Mouse (Mus musculus): Measurements from ENCODE around the gene Dusp3.

Dusp3 gene

DNA sequence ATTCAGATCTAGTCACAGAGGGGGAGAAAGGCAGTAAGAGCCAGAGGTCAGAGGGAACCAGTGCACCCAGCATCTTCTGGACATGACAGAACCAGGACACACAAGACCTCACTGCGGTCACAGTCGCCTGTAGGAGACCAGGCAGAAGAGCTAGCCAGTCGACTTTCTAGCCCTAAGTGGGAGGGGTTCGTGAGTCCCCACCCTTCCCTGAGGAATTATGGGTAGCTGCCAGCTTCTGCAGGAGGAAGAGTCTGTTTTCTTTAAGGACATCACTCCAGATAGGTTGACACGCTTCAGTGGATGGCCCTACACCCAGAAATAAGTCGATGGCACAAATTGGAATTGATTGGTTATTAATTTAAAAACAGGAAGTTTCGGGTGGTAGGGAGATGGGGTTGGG, 50.4 kb downstream of the Dusp3 start:
- peak; percentile 59 for DNase-seq (ENCODE audit: low read depth, low spot score)

DNA sequence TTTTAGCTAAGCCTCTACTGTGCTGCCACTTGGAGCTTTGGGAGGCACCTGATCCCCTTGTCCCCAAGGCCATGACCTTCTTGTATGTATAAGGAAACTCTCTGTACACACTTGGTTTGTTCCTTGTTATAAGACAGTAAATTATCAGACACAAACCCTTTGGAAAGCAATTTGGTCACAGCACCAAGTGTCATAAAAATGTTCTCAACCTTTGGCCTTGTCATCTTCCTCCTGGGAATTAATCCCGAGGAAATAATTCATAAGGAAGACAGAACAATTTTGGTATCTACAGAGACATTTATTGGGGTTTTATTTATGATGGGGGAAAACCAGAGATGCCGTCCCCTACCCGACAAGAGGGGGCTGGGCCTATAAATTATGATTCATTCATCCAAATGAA, 51.1 kb downstream of the Dusp3 start:
- no peak for DNase-seq (ENCODE audit: low read depth, low spot score)

DNA sequence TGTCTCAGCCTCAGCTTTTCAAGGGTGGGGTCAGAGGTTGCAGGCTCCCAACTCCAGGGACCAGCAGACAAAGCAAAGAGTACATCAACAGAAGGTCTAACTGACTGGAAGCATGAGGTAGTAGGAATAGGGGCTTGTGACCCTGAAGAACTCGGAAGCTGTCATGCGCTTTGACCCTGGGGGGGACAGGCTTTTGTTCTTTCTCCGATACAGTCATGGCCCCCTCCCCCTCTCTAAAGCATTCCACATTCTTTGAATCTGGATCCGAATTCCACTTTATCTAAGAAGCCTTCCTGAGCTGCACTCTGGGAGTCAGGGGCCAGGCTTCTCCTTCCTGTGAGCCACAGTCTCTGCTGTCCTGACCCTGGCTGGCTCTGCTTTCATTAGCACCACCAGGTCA, 54.8 kb downstream of the Dusp3 start:
- peak; percentile 58 for DNase-seq (ENCODE audit: low read depth, low spot score)

DNA sequence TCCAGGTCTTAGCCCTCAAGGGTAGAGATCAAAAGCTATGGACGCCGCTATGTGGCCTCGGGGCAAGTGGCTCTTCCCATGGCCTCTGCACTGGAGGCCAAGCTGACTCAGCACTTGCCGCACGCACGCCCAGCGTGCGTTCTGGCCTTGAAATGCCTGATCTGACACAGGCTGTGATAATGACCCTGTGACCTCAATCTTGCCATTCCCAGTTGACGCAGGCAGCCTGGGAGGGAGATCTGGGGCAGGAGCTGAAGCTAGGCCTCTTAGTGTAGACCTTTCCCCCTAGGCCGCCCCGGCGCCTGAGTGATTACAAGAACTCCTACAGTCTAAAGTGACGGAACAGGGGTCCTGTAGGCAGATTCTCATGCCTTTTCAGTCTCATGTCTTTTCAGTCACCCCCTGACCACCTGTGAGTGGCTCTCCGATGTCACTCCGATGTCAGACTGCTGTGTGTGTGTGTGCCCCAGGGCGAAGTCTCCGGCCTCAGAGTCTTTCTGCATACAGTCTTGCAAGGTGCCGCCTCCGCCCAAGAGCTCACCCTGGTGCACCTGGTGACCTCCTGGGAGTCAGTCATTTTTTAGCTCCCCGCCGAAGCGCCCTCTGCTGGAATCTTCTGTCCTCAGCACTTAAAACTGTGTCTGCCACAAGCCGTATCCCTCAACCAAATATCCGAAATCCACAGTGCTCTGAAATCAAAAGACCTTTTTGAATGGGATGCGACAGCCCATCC, 58.6 kb downstream of the Dusp3 start:
- DNase-seq (ENCODE audit: low read depth, low spot score) = peak; percentile 94

DNA sequence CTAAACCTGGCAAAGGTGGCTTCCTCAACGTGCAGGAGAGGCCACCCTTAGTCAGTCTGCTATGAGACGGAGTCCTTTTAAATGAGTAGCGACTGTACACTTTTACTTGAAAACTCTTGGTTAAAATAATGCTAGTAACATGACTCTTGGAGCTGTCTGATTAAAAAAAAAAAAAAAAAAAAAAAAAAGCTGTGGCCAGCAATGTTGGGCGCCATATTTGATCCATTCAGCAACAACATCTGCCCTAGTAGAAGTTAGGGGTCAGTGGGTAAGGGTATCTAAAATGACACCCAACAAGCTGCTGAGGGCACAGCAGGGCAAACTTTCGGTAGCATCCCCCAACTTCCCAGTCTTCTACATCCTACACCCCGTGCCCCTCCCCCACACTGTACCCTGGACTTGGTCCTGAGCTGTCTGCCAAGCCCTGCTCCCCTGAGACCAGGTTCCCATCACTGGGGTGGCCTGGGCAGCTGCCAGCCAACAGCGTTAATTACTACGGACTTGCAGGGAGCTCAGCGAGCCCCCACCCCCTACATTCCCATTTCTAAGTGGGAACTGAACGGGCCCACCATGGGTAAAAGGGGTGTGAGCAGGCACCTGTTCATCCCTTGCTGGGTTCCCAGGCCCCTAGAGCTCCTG, 59.7 kb downstream of the Dusp3 start:
- DNase-seq (ENCODE audit: low read depth, low spot score) = no peak

DNA sequence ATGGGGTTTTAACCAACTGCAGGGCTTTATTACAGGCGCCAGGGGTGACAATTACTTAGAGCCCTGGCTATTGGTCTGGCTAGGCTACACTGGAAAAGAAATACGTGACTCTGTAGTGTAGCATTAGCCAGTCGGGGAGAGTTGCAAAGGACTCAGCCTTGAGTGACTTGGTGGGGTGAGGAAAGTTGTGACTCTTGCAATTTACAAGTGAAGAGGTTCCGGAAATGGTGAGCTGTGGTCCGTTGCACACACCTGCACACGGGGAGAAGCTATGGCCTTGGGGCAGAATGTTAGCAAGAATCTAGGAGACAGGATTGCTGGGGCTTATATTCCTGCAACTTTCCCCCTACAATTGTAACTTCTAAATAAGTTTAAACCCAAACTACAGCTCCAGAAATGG, 61.2 kb downstream of the Dusp3 start:
- DNase-seq (ENCODE audit: low read depth, low spot score) = peak; percentile 85

DNA sequence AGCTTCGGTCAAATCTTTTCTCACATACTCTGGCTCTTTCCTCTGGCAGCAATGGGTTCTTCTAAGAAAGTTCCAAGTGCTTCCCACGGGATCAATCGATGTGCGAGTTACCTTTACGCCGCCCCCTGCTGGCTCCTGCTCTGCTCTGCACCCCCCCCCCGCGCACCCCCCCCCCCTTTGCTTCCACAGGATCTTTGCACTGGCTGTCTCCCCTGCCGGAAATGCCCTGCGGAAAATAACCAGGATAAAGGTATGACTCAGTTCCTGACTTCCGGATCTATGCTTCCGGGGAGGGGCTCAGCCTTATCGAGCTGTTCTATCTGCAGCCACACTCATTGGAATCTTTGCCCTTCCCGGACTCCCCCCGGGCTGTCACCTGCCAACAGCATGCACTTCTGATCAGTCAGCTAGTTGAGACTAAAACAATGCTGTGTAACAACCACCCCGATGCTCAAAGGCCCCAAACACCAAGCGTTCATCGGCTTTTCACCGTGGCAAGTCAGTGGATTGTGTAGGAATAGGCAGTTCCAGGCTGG, 62.3 kb downstream of the Dusp3 start:
- peak; percentile 76 for DNase-seq (ENCODE audit: low read depth, low spot score)

DNA sequence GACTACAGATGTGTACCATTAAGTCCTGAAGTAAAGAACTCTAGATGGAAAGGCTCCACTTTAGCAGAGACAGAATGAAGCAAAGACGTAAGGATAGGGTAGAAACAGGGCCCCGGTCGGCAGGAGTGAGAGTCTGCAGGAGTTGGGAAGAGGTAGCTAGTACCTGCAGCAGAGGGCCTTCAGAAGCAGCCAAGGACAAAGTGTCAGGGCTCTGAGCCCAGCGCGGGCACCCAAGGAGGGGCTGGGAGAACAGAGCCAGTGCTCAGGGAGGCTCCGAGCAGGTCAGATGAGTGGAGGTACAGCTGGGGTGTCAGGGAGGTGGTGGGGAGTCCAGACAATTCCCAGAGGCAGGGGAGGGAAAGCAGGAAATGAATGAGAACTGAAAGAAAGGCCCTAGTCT, 62.8 kb downstream of the Dusp3 start:
- DNase-seq (ENCODE audit: low read depth, low spot score) = no peak

DNA sequence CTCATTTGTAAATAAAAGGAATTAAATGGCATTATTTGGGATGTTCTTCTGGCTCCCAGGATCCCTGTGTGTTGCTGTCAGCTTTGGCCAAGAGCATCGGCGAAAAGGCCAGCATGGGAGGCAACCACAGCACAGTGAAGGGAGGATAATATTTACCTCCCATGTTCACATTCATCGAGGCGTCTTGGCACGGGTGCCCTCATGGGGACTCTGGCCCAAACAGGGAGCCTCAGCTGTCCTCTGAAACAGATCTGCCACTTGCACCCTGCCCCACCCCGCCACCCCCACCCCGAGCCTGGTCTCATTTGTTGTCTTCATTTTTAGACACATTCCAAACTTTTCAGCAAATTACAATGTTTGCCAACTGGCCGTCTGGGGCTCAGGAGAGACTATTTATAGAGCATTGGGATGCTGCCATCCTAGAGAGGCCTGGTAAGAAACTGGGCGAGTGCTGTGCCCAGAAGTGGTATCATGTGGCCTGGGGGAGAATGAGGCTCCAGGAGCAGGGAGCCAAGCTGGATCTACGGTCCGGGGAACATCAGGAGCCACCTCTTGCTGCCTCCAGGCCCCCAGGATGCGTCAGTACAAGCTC, 65.4 kb downstream of the Dusp3 start:
- DNase-seq (ENCODE audit: low read depth, low spot score) = no peak

Measured in ZHBTc4 (cell line).